Mouse (Mus musculus) left cerebral cortex, adult 18-20 months (tissue): Measurements from ENCODE around the gene Nlk. TPM values are rescaled to one million over a fixed set of nuclear protein-coding genes. Genes with fewer than 3 reads are reported as not detected.

Source experiments
- DNase-seq, 2 experiments: peaks; one replicate each; pipeline ENCODE4 v3.0.0; 2021 to 2022; ENCODE audit warnings: low spot score in 2 of 2, mixed read lengths in 1 of 2
- long read RNA-seq, 2 experiments: library from polyadenylated mRNA; stranded (forward); transcript quantifications; one replicate each; pipeline ENCODE4 v2.0.0; 2021
- total RNA-seq, 2 experiments: library from RNA; stranded (reverse); gene quantifications; 2 replicates each; pipeline ENCODE4 v1.2.3; 2021

The Nlk gene
- 100 to 1,000 TPM; 103 to 113 TPM for total RNA-seq
- long read RNA-seq, experiment 1, full-length matches to known transcripts = 16 of 25 reads
- long read RNA-seq, experiment 1, partial matches to known transcripts = 1 of 25 reads
- long read RNA-seq, experiment 1, other reads (novel, unspliced or antisense) = 8 of 25 reads
- long read RNA-seq, experiment 2, full-length matches to known transcripts = 8 of 17 reads
- long read RNA-seq, experiment 2, partial matches to known transcripts = 7 of 17 reads
- long read RNA-seq, experiment 2, other reads (novel, unspliced or antisense) = 2 of 17 reads

- DNase-seq = peak; percentile 99 to 100
Measured at GRCm38 (mm10) chr11:78696777-78697752, at the start of gene Nlk. TSS of gene Nlk (minus strand) at chr11:78697373.

- peak in 1 of 2 experiments; percentile 14 for DNase-seq
Measured at GRCm38 (mm10) chr11:78746264-78746663, 49.1 kb upstream of the Nlk start.

DNA sequence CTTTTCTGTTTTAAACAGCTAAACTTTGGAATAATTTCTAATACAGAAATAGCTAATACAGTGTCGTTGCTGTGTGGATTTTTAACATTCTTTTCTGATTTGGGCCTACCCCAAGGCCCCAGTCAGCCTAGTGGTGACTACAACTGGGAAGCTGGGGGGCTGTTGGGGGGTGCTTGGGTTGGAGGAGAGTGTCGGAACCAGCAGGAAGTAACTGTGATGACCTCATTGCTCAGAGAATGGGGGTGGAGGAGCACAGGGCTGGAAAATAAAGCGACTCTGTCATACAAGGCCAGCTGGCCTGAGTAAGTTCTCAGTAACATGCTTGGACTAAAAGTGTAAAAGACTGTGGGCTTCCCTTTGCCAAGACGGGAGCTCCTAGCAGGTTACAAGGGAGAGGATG, 48.3 kb upstream of the Nlk start:
- DNase-seq = no peak

GRCm38 (mm10) chr11:78742461-78742860, 45.3 kb upstream of the Nlk start:
- DNase-seq = no peak

- no peak for DNase-seq
Measured at GRCm38 (mm10) chr11:78741958-78742357, 44.8 kb upstream of the Nlk start.

DNA sequence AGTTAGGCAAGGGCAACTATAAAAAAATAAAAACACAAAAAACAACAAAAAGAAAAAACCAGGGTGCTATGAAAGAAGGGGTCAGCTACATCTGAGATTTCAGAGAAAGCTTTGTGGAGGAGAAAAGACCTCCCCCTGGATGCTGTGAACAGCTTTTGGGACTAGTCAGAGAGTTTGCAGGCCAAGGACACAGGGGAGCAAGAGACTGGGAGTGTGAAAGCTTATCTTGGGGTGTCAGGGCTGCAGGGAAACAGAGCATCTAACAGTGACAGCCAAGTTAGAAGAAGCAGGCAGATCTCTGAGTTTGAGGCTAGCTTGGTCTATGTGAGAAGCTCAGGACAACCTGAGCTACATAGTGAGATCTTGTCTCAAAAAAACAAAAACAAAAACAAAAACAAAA, 42.2 kb upstream of the Nlk start:
- no peak for DNase-seq

DNA sequence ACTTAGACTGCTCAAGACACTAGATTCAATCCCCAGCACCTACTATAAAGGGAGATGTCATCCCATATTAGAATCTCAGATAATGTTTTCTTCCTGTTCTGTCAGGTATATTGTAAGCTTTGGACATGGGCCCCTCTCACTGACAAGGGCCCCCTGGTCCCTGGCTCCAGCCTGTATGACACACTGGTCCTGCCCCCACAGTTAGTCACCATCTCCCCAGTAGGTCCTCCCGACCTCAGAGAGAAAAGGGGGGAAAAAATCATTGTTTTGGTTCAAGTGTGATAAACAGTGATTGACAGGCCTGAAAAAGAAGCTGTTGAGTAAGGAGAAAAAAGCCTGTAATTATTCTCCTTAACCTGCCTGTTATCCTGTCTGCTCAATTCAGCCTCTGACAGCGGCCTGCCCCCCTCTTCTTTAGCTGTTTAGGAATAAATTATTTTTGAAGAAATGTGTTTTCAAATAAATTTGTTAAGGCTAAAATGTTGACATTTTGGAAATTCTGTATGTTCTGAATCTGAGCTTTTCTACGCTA, 39.8 kb upstream of the Nlk start:
- DNase-seq = no peak

DNA sequence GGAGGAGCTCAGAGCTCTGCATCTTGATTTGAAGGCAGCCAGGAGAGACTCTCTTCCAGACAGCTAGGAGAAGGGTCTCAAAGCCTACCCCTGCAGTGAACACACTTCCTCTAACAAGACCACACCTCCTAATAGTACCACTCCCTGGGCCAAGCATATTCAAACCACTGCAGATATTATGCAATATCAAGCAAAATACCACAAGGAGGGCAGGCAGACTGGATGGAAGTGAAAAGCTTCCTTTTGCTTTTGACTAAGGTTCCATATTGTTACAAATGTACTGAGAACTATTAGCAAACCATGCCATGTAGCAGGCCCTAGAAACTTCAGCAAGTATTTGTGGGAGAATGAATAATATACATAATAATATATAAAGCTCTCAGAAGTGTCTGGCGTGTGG, 38.0 kb upstream of the Nlk start:
- no peak for DNase-seq

GRCm38 (mm10) chr11:78732619-78733018, 35.4 kb upstream of the Nlk start:
- DNase-seq = no peak

DNA sequence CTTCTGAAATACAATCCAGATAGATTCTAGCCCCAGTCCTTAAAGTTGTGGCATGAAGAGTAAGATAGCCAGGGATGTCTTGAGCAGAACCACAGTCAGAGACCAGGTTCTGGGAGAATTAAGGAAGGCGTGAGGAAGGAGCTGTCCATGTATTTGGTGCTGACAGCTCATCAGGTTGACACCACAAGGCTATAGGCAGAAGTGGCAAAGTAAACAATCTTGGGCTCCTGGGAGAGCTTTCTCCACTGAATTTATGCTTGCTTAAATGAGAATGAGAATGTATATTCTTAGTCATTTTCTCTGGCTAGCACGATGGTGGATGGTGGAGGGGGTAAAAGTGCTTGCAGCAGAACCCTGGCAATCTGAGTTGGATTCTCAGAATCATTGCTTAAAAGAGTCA, 33.7 kb upstream of the Nlk start:
- no peak for DNase-seq

GRCm38 (mm10) chr11:78728041-78728440, 30.9 kb upstream of the Nlk start:
- no peak for DNase-seq

DNA sequence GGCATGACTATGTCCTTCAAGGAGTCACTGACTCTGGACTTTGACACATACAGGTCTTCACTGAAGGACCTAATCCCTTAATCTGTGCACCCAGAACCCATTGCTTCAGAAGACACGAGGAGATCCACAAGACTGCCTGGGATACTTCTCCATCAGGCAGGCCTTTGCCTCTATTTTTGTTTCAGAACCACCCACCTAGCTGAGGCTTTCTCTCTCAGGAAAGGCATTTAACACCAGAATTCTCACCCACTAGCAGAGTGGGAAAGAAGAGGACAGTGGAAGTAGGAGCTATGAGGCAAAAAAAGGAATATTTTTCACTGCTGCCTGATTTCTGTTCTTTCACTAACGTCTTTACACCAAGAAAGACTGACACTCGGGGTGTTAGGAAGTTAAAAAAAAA, 29.2 kb upstream of the Nlk start:
- peak; percentile 65 to 69 for DNase-seq

DNA sequence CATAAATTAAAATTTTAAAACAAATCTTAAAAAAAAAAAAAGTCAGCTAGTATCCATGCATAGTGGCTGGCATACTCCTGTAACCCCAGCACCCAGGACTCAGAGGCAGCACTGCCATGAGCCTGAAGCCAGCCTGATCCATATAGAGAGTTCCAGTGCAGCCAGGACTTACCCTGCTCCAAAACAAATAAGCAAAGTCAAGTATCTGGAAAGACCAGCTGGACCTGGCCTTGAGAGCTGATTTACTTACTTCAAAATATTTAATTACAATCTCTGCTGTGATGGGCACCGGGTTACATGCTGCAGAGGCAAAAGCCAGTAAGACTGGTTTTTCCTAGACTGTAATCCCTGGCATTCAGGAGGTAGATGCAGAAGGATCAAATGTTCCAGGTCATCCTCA, 27.6 kb upstream of the Nlk start:
- no peak for DNase-seq

- no peak for DNase-seq
Measured at GRCm38 (mm10) chr11:78721419-78721818, 24.2 kb upstream of the Nlk start.

GRCm38 (mm10) chr11:78717655-78718054, 20.5 kb upstream of the Nlk start:
- DNase-seq = no peak

DNA sequence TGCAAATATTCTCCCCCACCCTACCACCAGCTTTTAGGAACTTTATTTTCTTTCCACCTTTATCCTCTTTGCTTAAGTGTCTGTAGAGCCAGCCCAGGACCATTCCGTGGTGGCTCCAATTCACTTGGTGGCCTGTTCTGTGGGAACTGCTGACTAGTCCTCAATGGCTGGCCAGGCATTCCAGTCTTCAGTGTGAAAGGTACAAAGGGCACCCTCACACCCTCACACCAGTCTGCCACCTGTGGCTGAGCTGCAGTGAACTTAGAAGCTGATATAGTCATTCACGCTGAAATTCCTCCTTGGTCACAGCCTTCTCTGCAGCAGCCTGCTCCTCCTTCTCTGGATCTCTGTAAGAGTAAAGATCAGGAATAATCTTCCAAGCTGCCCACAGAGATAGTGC, 11.5 kb upstream of the Nlk start:
- no peak for DNase-seq

DNA sequence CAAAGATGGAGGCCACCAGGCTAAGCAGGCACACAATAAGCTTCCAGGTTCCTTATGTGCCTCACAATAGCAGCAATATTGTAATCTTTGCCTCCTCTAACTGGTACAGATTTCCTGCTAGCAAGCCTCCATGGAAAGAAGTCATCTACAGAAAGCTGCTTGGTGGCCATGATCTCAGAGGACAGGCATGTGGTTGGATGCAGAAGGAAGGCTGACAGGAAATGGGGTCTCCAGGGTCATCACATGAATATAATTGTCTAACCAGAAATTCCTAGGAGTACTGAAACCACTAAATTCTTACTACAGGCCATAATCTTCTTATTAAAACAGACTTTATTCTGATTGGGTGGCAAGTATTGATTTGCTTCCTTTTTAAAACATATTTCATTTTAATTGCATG, 8.9 kb upstream of the Nlk start:
- DNase-seq = no peak

- DNase-seq = no peak
Measured at GRCm38 (mm10) chr11:78703085-78703484, 5.9 kb upstream of the Nlk start.

DNA sequence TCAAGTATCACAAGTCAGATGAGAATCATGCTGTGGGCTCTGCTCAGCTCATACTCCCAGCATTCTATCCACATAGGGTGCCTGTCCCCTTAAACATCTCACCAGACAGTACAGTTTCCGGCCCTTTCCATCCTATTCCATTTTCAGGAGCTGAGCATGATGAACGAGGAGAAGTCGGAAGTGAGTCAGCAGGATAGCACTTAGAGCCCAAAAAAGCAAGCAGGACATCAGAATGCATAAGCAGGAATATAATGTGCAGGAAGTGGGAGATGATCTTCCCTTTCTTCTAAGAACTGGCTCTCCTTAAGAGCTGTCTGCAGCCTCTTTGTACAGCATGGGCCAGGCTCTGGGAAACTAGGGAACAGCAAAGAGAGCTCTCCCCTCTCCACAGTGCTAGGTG, 5.1 kb upstream of the Nlk start:
- peak; percentile 55 to 58 for DNase-seq

- peak; percentile 86 to 87 for DNase-seq
Measured at GRCm38 (mm10) chr11:78697753-78698171, 589 bp upstream of the Nlk start.

DNA sequence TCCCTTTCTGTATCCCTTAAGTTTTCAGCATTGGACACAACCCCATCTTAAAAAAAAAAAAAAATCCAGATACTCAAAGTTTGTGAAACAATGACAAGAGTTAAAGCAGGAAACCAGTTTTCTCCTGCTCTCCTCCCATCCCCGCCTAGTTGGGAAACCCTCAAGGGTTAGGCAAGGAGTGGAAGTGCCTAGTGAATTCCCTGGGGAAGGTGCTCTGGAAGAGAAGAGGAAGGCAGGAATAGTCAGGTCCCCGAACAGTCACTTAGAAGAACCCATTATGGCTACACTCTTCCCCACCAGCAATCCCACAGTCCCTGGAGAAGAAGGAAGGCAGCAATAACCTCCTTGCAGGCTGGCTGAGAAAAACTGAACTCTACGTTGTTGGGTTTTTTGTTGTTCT, 2.9 kb downstream of the Nlk start:
- DNase-seq = no peak

DNA sequence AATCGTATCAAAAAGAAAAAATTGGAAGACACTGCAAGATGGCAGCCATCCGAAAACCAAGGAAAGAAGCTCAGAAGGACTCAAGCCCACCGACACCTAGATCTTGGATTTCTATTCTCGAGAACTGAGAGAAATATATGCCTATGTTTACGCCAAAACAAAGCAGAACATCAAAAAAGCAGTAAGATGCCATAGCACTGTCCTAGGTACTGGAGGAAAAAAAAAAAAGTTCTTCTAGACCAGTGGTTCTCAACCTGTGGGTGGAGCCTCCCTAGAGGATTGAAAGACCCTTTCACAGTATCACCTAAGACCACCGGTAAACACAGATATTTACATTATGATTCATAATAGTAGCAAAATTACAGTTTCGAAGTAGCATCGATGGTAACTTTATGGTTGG, 3.9 kb downstream of the Nlk start:
- DNase-seq = no peak
